Mouse (Mus musculus): ENCODE measurements around the gene Dhx9. TPM values are rescaled to one million over a fixed set of nuclear protein-coding genes. Genes with fewer than 3 reads are reported as not detected.
A peak's percentile ranks its signal among the peaks of the same experiment; 100 is the strongest.
"Not testable (repeated sequence)": the region's sequence is repeated elsewhere in the genome, so short reads cannot be mapped to it uniquely, and the experiment has no call there.

The Dhx9 gene
- polyA plus RNA-seq, 1 experiment from 2014 or later: 53.7 TPM

DNA sequence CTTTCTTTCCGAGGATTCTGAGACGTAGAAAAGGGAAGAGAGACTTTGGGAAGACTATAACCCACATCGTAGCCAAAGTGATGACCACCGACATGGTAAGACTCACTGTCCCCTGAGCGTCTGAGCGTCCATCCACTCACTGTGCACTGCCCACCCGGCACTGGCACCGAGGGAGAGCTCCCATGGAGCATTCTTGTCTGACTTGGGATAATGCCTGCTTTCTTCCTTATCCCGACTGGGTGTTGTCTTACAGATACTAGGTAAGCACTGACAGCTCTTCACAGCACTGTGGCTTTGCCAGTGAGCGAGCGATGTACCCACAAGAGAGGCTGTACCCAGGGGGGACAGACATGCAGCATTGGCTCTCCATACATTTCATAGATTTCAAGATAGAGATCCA is 49.9 kb downstream of the Dhx9 start:
- Histone ChIP-seq H3K4me3 (replicated peaks) (no peak overlapping the region), H3K27ac (no peak overlapping the region), H3K9ac (replicated peaks) (no peak overlapping the region), H3K9me3 (0 out of 2 replicates have a peak, but pooled peaks cover 6% of the 10 kb centered on the region), H3K4me2 (replicated peaks) (no peak overlapping the region), H3K27me3 (no peaks in the 10 kb centered on the region), H3K36me3 (no peaks in the 10 kb centered on the region), H3K4me1 (replicated peaks) (no peaks in the 10 kb centered on the region)
- ATAC-seq: no peak
- WGBS: 88% methylated on average over 11 of the region's 11 CpGs

DNA sequence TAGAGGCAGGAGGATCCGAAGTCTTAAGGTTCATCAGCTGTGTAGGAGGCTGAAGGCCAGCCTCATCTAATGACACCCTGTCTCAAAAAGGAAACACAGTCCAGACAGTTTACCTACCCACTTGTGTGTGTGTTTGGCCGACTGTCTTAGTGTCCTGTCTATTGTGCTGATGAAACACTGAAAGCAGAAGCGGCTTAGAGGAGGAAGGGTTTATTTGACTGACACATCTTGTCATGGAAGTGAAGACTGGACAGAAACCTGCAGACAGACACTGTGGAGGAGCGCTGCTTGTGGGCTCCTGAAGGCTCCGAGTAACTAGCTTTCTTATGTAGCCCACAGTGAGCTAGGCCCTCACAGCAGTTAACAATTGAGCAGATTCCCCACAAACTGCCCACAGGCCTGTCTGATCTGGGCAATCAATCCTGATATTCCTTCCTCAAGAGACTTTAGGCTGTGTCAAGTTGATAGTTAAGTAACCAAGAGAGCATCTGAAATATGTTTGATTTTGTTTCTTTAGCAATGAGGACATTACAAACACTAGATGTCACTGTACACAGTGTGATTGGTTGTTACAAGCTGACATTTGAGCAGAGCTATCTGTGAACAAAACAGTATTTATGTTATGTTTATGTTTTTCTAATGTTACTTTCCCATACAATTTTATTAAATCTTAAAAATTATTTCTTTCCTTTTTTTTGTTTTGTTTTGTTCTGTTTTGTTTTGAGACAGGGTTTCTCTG is 53.4 kb downstream of the Dhx9 start:
- no peaks in the 10 kb centered on the region for H3K4me1 ChIP-seq (replicated peaks)
- H3K27me3 ChIP-seq: no peaks in the 10 kb centered on the region
- WGBS: 84% methylated on average over 5 of the region's 5 CpGs
- no peak overlapping the region for H3K9ac ChIP-seq (replicated peaks)
- ATAC-seq: no peak
- H3K4me2 ChIP-seq (replicated peaks): no peak overlapping the region
- H3K36me3 ChIP-seq: no peaks in the 10 kb centered on the region
- no peak overlapping the region for H3K27ac ChIP-seq
- H3K4me3 ChIP-seq (replicated peaks): no peak overlapping the region
- H3K9me3 ChIP-seq: no peaks in the 10 kb centered on the region

DNA sequence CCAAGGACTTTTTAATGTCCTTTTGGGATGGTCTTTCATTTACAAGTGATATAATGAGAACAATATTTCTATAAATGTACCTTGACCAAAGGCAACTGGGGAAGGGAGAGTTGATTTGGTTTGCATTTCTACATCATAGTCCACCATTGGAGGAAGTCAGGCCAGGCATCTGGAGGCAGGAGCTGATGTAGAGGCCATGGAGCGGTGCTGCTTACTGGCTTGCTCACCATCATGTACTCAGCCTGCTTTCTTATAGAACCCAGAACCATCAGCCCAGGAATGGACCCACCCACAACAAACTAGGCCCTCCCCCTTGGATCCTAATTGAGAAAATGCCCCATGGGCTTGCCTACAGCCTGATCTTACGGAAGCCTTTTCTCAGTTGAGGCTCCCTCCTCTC is 55.1 kb downstream of the Dhx9 start:
- Histone ChIP-seq H3K27me3 (no peaks in the 10 kb centered on the region), H3K9ac (replicated peaks) (no peak overlapping the region), H3K4me1 (replicated peaks) (no peaks in the 10 kb centered on the region), H3K9me3 (no peaks in the 10 kb centered on the region), H3K36me3 (no peaks in the 10 kb centered on the region), H3K27ac (no peak overlapping the region), H3K4me3 (replicated peaks) (no peak overlapping the region), H3K4me2 (replicated peaks) (no peak overlapping the region)
- 94% methylated on average over 2 of the region's 2 CpGs for WGBS
- ATAC-seq: no peak

DNA sequence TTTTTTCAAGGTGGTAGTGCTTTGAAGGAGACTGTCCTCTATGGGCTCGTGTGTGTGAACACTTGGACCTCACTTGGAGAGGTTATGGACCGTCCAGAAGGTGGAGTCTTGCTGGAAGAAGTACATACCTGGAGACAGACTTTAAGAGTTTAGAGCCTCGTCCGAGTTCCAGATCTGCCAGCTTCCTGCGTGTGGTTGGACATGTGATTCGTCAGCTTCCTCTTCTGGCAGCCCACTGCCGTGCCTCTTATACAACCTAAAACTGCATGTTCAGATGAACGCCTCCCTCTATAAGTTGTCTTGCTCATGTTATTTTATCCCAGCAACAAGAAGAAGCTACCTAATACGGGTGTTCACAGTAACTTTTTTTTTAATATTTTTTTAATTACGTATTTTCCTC is 55.8 kb downstream of the Dhx9 start:
- Histone ChIP-seq H3K9me3 (no peaks in the 10 kb centered on the region), H3K27ac (no peak overlapping the region), H3K27me3 (0 out of 2 replicates have a peak, but pooled peaks cover 2% of the 10 kb centered on the region), H3K4me2 (replicated peaks) (no peak overlapping the region), H3K4me1 (replicated peaks) (no peaks in the 10 kb centered on the region), H3K9ac (replicated peaks) (no peak overlapping the region), H3K36me3 (no peaks in the 10 kb centered on the region), H3K4me3 (replicated peaks) (no peak overlapping the region)
- 89% methylated on average over 10 of the region's 10 CpGs for WGBS
- no peak for ATAC-seq

GRCm38 (mm10) chr1:153431158-153431557 is 56.3 kb downstream of the Dhx9 start:
- WGBS: 82% methylated on average over 7 of the region's 7 CpGs

GRCm38 (mm10) chr1:153424770-153425584 is 62.5 kb downstream of the Dhx9 start, which contains the start of gene Shcbp1l:
Gene Shcbp1l, plus strand, starts transcription at chr1:153425162.
- Histone ChIP-seq H3K4me1 (replicated peaks) (peaks cover 13% of the 10 kb centered on the region), H3K9ac (replicated peaks) (peak within 1 kb of the TSS; percentile 71), H3K4me3 (replicated peaks) (peak within 1 kb of the TSS; percentile 55), H3K9me3 (no peaks in the 10 kb centered on the region), H3K27me3 (peaks cover 25% of the 10 kb centered on the region), H3K4me2 (replicated peaks) (peak within 1 kb of the TSS; percentile 93), H3K36me3 (no peaks in the 10 kb centered on the region), H3K27ac (peak within 1 kb of the TSS; percentile 9; the same call in 1 of the 2 replicates)
- peak; percentile 89 for ATAC-seq
- 3% methylated on average over 60 of the region's 60 CpGs for WGBS

More at GRCm38 (mm10) chr1:153431158-153431557, 56.3 kb downstream of the Dhx9 start:
- no peak overlapping the region for H3K27ac ChIP-seq
- H3K9me3 ChIP-seq: no peaks in the 10 kb centered on the region
- H3K27me3 ChIP-seq: peaks cover 7% of the 10 kb centered on the region; the same call in 1 of the 2 replicates
- H3K9ac ChIP-seq (replicated peaks): no peak overlapping the region
- H3K4me1 ChIP-seq (replicated peaks): no peaks in the 10 kb centered on the region
- H3K4me2 ChIP-seq (replicated peaks): no peak overlapping the region
- H3K36me3 ChIP-seq: no peaks in the 10 kb centered on the region
- ATAC-seq: no peak
- no peak overlapping the region for H3K4me3 ChIP-seq (replicated peaks)

DNA sequence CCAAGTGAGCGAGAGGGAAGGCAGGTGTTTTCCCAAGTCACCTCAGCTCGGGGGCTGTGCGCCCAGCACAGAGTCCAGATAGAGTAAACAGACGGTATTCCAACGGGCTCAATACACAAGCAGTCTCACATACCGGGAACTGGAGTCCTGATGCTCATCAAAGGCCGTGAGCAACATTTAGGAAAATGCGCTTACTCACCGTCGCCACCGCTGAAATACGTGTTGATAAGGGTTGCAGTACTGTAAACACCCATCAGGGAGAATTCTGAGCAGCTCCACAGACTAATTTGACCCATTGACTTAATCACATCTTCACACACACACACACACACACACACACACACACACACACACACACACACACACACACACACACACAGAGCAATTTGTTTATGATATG is 63.2 kb downstream of the Dhx9 start:
- H3K9me3 ChIP-seq: no peaks in the 10 kb centered on the region
- no peak overlapping the region for H3K27ac ChIP-seq
- peaks cover 25% of the 10 kb centered on the region for H3K27me3 ChIP-seq
- peak overlapping the region; percentile 55 for H3K4me3 ChIP-seq (replicated peaks)
- H3K36me3 ChIP-seq: no peaks in the 10 kb centered on the region
- WGBS: 41% methylated on average over 12 of the region's 12 CpGs
- peak; percentile 44 for ATAC-seq
- no peak overlapping the region for H3K9ac ChIP-seq (replicated peaks)
- peak overlapping the region; percentile 93 for H3K4me2 ChIP-seq (replicated peaks)
- peaks cover 13% of the 10 kb centered on the region for H3K4me1 ChIP-seq (replicated peaks)

GRCm38 (mm10) chr1:153417805-153418204 is 69.7 kb downstream of the Dhx9 start:
- not testable (repeated sequence) for H3K27ac ChIP-seq; H3K27me3 ChIP-seq; H3K4me2 ChIP-seq (replicated peaks); H3K9ac ChIP-seq (replicated peaks); H3K4me3 ChIP-seq (replicated peaks); H3K4me1 ChIP-seq (replicated peaks); ATAC-seq; H3K36me3 ChIP-seq; H3K9me3 ChIP-seq
- WGBS: 62% methylated on average over 4 of the region's 4 CpGs

DNA sequence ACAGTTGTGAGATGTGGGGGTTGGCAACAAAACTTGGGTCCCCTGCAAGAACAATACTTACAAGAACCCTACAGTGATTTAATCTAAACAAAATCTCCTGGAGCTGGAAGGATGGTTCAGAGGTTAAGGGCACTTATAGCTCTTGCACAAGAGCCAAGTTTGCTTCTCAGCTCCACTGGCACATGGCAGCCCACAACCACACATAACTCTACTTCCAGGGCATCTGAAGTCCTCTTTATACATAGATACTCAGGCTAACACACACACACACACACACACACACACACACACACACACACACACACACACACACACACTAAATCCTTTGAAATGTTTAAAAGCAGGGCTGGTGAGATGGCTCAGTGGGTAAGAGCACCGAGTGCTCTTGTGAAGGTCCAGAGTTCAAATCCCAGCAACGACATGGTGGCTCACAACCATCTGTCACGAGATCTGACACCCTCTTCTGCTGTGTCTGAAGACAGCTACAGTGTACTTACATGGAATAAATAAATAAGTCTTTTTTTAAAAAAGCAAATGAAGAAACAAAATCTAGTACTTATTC is 71.1 kb downstream of the Dhx9 start:
- H3K4me2 ChIP-seq (replicated peaks); H3K4me3 ChIP-seq (replicated peaks); H3K9ac ChIP-seq (replicated peaks); ATAC-seq; H3K27me3 ChIP-seq; H3K27ac ChIP-seq; H3K9me3 ChIP-seq; H3K36me3 ChIP-seq; H3K4me1 ChIP-seq (replicated peaks): not testable (repeated sequence)
- WGBS: 86% methylated on average over 3 of the region's 3 CpGs

DNA sequence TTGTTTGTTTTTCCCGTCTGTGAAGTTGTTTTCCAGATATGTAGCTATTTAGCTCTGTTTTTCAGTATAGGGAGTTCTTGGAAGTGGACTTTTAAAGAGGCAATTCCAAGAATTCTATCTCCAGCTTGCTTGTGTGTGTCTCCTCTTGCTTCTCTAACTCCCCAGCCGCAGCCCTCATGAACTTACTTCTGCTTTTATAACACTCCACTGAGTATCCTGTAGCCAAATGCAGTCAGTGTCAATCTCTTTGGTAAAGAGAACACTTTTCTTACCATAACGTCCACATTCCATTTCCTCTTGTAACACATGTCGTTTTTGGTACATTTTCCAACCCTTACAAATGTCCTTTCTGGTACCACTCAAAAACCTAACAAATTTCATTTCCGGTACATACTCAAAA is 71.7 kb downstream of the Dhx9 start:
- H3K4me2 ChIP-seq (replicated peaks); H3K9me3 ChIP-seq; H3K4me1 ChIP-seq (replicated peaks); H3K36me3 ChIP-seq; H3K27ac ChIP-seq; H3K9ac ChIP-seq (replicated peaks); H3K27me3 ChIP-seq; ATAC-seq; H3K4me3 ChIP-seq (replicated peaks): not testable (repeated sequence)
- 84% methylated on average over 2 of the region's 5 CpGs for WGBS

- no peak overlapping the region for H3K9ac ChIP-seq (replicated peaks)
- 92% methylated on average over 4 of the region's 4 CpGs for WGBS
- H3K27ac ChIP-seq: no peak overlapping the region
- no peak for ATAC-seq
- H3K4me3 ChIP-seq (replicated peaks): no peak overlapping the region
- no peaks in the 10 kb centered on the region for H3K27me3 ChIP-seq
- no peaks in the 10 kb centered on the region for H3K4me1 ChIP-seq (replicated peaks)
- no peak overlapping the region for H3K4me2 ChIP-seq (replicated peaks)
- H3K36me3 ChIP-seq: no peaks in the 10 kb centered on the region
- no peaks in the 10 kb centered on the region for H3K9me3 ChIP-seq
Observed at GRCm38 (mm10) chr1:153414962-153415361, 72.5 kb downstream of the Dhx9 start.

- not testable (repeated sequence) for H3K36me3 ChIP-seq; H3K4me3 ChIP-seq (replicated peaks); H3K4me1 ChIP-seq (replicated peaks); H3K4me2 ChIP-seq (replicated peaks); ATAC-seq; H3K9me3 ChIP-seq; H3K27ac ChIP-seq; H3K9ac ChIP-seq (replicated peaks); H3K27me3 ChIP-seq
- 93% methylated on average over 24 of the region's 24 CpGs for WGBS
Observed at GRCm38 (mm10) chr1:153414114-153414723, 73.2 kb downstream of the Dhx9 start.

Data from midbrain, embryonic 13.5 days (tissue).